Mouse (Mus musculus) retina, postnatal 1 day (tissue): ENCODE results near the gene Trp53tg5.

Experiments
- DNase-seq: peaks from one replicate; pipeline ENCODE4 v3.0.0-alpha.2; 2012

Gene Trp53tg5

DNA sequence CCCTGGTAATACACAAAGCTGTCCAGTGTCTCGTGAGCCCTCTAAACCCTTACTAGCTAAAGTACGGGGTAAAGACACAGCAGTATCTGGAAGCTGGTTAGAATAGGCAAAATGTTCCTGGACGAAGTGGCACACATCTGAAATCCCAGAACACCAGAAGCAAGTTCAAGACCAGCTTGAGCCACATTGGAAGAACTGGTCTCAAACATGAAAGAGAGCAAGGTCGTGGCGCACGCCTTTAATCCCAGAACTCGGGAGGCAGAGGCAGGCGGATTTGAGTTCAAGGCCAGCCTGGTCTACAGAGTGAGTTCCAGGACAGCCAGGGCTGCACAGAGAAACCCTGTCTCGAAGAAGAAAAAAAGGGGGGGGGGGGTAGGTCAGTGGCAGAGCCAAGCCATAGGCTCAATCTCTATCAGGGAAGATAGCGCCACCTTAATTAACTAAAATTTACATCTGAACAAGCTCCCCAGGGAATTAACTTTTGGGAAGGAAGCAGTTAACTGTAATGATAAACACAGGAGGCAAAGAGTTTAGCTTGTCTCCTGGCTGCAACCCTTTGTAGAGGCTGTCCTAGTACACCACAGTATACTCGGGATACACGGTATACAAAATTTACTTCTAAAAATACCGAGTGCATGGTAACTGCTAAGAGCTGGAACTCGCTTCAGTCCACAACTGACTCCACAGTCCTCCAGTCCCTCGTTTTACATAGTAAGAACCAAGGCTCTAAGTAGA lies 43.5 kb downstream of the Trp53tg5 start:
- DNase-seq = no peak

DNA sequence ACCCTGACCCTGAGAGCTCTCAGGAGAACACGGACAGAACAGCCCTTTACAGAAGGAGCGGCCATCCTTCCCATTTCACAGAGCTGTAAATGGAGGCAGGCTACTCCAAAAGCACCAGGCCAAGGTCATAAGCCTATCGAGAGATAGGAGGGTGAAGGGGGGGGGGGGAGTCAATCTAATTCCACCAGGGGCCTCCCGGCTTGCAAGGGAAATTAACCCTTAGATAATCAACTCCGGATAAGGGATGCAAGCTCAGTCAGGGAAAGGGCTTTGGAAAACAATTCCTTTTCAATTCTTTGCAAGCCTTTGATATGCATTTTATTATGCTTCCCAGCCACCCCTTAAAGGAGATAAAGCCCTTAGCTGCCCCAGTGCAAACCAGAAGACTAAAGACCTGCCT lies 45.1 kb downstream of the Trp53tg5 start:
- no peak for DNase-seq

- peak; percentile 57 for DNase-seq
These were observed 46.6 kb downstream of the Trp53tg5 start for GRCm38 (mm10) chr2:164426952-164427351.

DNA sequence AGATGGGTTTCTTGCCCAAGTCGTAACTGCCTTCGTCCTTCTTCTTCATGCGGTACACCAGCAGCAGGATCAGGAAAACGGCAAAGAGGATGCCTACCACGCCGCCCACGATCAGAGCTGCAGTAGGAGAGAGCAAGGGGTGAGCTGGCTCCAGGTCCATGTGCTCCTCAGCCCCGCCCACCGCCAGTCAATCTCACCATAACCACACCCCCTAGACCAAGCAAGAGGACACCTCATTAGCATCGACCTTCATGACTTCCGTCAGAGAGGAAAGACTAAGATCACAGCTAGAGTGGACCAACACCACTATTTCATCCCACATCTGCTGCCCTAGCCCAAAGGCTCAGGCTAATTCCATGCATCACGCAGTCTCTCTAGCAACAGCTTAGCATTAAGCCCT lies 47.4 kb downstream of the Trp53tg5 start:
- peak; percentile 66 for DNase-seq

- no peak for DNase-seq
These were observed 48.1 kb downstream of the Trp53tg5 start for GRCm38 (mm10) chr2:164425401-164425800.

GRCm38 (mm10) chr2:164424406-164424805 lies 49.1 kb downstream of the Trp53tg5 start:
- DNase-seq = no peak

DNA sequence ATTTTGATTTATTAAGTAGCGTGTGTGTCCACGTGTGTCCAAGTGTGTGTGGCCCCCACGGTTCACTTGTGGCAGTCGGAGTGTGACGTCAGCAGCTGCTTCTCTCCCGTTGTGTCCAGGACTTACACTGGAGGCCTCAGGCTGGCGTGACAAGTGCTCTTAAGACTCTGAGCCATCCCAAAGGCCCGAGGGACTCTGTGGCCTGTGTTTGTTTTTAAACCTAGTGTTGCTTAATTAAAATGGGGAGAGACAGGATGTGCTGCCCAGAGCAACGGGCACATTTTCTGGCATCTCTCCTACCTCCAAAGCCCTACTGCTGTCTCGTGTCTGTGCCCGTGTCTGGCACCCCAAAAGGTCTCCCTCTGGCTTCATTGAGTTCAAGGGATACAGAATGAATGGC lies 50.1 kb downstream of the Trp53tg5 start:
- no peak for DNase-seq

GRCm38 (mm10) chr2:164422675-164423393 lies 50.7 kb downstream of the Trp53tg5 start:
- DNase-seq = no peak

DNA sequence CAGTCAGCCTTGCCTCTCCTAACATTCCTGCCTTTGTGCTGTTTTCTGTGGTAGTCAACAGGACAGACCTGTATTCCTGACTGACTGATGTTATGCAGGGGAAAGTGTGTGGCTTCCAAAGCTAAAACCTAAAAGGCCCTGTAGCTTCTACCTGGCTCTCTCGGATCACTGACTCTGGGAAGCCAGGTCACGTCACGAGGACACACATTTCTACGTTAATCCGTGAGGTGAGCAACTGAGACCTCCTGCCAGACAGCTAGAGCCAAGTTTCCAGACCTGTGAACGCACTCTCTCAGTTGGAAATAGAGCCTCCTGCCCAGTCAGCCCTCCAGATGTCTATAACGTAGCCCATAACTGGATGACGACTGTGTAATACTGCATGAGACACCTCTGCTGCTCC lies 51.5 kb downstream of the Trp53tg5 start:
- no peak for DNase-seq

DNA sequence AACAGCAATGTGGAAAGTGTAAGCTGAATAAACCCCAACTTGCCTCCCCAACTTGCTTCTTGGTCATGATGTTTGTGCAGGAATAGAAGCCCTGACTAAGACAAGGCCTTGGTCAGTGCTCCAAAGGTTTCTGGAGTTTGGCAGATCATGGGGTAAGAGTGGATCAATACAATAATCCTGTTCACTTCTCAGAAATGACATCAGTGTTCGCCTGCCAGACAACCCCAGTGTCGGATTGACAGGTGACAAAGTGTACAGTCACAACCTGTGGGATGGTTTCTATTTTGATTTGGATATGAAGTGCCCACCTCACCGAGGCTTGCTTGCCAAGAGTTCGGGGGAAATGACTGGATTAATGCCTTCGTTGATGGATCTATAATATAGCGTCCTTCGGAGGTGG lies 52.2 kb downstream of the Trp53tg5 start:
- DNase-seq = no peak
